Mouse (Mus musculus) brown adipose tissue, adult 24 weeks (tissue): ENCODE measurements at regions not wholly inside any gene's neighbourhood (a gene's known extent, or its start where the extent isn't known, plus 50 kb on each side); places are given as distances from the start of the nearest gene placed in this dataset.

Experiments used
- H3K27ac ChIP-seq: fragments of 200-500 bp; replicated peaks from 2 replicates; pipeline ENCODE4 v1.5.1; 2012; ENCODE audit warnings: low read depth, mild to moderate bottlenecking, low read length
- H3K4me1 ChIP-seq: fragments of 200-500 bp; 2 replicates; pipeline ENCODE4 v1.6.1; 2012; ENCODE audit warnings: low read length, mixed read lengths; ENCODE audit not compliant: control insufficient read depth, insufficient read depth, insufficient read length
- H3K4me3 ChIP-seq: fragments of 200-500 bp; 2 replicates; pipeline ENCODE4 v1.5.1; 2012; ENCODE audit warnings: low read depth, mild to moderate bottlenecking, low read length, moderate library complexity; ENCODE audit not compliant: insufficient read depth

- no peaks in the 10 kb centered on the region for H3K4me1 ChIP-seq
- no peak overlapping the region for H3K4me3 ChIP-seq
- no peak overlapping the region for H3K27ac ChIP-seq
Measured at GRCm38 (mm10) chr2:45219851-45220250, 102.7 kb upstream of the Zeb2 start.

DNA sequence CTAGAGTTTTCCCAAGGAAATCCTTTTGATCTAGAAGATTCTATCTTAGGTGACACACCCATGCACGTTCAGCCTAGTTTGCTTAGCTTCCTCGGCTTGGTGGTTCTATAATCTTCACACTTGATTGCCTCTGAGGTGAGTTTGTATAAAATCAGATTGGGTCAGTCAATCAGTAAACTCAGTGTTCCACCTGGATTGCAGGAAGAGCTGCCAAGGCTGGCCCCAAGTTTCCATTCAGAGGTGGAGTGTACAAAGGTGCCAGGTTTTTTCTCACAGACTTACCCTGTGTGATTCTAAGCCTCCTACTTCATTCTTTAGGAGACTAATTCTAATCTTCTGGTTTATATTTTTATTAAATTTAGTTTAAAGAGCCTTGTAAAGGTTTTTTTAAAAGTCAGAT, 95.6 kb upstream of the Zeb2 start:
- H3K4me3 ChIP-seq = no peak overlapping the region
- H3K4me1 ChIP-seq = no peaks in the 10 kb centered on the region
- H3K27ac ChIP-seq = no peak overlapping the region

GRCm38 (mm10) chr2:45208526-45208925, 91.3 kb upstream of the Zeb2 start:
- no peak overlapping the region for H3K27ac ChIP-seq
- H3K4me3 ChIP-seq = no peak overlapping the region

DNA sequence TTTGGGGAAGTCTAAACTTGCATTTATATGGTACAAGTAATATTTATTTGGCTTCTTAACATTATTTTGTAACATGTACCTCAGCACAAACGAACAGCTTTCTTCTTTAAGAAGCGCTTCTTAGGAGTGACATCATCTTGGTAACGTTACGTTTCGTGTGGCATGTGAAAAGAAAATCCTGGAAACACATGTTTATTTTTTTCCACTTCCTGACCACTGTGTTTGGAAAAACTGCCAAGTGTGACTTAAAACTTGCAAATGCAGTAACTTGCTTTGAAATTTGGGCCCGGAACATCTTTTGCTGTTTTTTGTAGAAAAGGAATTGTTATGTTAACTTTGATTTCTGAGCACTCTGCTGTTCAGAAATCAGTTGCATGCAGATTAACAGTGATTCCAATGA, 88.6 kb upstream of the Zeb2 start:
- H3K4me1 ChIP-seq = no peaks in the 10 kb centered on the region
- H3K4me3 ChIP-seq = no peak overlapping the region; the same call in 1 of the 2 replicates
- H3K27ac ChIP-seq = no peak overlapping the region

More at GRCm38 (mm10) chr2:45208526-45208925, 91.3 kb upstream of the Zeb2 start:
- no peaks in the 10 kb centered on the region for H3K4me1 ChIP-seq

- Histone ChIP-seq H3K4me3 (no peak overlapping the region), H3K4me1 (no peaks in the 10 kb centered on the region), H3K27ac (no peak overlapping the region)
Measured at GRCm38 (mm10) chr2:45205211-45205610, 88.0 kb upstream of the Zeb2 start.

DNA sequence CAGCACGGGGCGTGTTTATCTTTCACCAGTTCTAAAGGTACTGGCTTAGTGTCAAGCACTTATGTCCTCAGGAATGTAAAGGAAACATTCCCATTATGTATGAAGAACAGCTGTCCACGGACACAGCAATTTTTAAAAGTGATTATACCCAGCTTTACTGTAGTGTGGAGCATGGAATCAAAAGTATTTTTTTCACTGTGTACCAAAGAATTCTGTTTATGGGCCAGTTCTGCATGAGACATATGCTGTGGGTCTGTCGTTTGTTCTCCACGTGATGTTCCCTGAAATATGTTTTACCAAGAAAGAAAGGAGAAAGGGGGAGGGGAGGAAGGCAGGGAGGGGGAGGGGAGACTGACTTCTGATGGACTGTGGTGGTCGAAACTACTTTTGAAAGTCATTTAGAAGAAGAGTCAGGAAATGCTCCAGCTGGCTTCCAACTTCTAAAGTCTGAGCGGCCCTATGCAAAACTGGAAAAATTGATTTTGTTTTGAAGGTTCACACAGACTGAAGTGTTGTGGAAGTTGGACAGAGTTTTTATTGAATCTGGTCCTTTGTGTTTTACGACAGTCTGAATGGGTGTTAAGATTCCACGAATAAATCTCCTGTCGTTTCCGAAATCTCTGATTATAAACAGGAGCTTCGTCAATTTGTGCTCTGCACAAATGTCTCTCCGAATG, 80.9 kb upstream of the Zeb2 start:
- no peaks in the 10 kb centered on the region for H3K4me1 ChIP-seq
- no peak overlapping the region for H3K4me3 ChIP-seq
- H3K27ac ChIP-seq = peak overlapping the region; percentile 69

- no peak overlapping the region for H3K4me3 ChIP-seq
- H3K27ac ChIP-seq = peak overlapping the region; percentile 83
- H3K4me1 ChIP-seq = no peaks in the 10 kb centered on the region
Measured at GRCm38 (mm10) chr2:45197342-45197741, 80.1 kb upstream of the Zeb2 start.

DNA sequence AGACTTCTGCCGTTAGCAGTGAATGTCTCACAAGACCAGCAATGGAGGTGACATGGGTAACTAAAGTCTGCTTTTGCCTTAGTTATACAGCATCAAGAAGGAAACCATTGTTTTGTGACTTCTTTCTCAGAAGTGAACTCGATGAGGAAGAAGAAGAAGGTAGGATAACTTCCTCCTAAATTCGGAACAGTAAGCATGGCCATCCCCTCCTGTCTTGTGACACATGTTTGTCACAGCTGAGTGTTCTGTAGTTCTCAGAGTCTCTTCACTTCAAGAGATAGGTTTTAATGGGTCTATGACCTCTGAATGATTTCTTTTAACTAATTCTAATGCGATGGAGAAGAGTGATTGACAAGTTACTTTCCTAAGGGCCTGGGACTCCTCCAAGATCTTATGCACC, 79.3 kb upstream of the Zeb2 start:
- H3K27ac ChIP-seq = peak overlapping the region; percentile 83
- no peaks in the 10 kb centered on the region for H3K4me1 ChIP-seq
- no peak overlapping the region for H3K4me3 ChIP-seq

- H3K4me3 ChIP-seq = no peak overlapping the region
- no peaks in the 10 kb centered on the region for H3K4me1 ChIP-seq
- peak overlapping the region; percentile 49; the same call in 1 of the 2 replicates for H3K27ac ChIP-seq
Measured at GRCm38 (mm10) chr2:45194335-45194734, 77.1 kb upstream of the Zeb2 start.

- Histone ChIP-seq H3K4me3 (no peak overlapping the region), H3K4me1 (peaks cover 6% of the 10 kb centered on the region; the same call in 1 of the 2 replicates), H3K27ac (no peak overlapping the region)
Measured at GRCm38 (mm10) chr2:45185621-45185999, 68.4 kb upstream of the Zeb2 start.

DNA sequence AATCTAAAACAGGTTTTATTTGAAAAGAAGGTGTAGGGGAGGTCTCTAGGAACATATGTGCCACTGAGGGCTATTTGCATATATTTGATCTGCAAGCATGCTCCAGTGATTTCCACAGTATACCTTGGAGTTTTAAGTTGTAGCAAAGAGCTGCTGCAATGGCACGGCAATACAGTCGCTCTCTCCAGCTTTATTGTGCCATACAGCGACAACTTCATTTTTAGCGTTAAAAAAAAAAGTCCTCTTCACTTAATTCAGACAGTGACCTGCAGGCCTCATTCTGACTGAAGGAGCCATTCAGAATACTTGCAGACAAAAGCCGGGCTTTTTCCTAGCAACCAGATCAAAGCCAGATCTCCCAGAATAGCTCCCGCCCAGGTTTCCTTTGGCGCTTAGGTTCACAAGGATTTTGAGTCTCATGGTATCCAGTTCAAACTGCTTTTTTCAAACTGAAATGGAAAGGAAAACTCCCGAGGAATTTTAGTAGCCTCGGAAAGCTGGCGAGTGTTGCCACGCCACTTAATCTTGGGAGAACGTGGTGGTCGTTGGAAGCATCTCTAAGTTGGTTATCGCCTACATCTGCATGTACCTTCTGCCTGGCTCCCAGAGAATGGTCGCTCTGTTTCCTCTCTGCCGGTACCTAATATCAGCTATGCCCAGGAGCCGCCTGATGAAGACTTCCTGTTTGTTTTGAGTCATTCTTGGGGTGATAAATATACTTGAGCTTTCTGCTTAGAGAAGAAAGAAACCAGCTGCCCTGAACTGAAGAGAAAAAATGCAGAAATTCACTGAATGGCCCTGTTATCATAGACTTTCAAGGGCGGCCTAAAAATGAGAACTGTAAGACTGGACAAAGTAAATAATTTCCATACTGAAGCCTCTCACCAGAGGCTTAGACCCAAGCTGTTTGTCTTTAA, 67.8 kb upstream of the Zeb2 start:
- Histone ChIP-seq H3K4me1 (peaks cover 6% of the 10 kb centered on the region; the same call in 1 of the 2 replicates), H3K4me3 (no peak overlapping the region), H3K27ac (no peak overlapping the region)

- Histone ChIP-seq H3K4me3 (no peak overlapping the region), H3K27ac (peak overlapping the region; percentile 39; the same call in 1 of the 2 replicates), H3K4me1 (peaks cover 6% of the 10 kb centered on the region; the same call in 1 of the 2 replicates)
Measured at GRCm38 (mm10) chr2:45184149-45184548, 67.0 kb upstream of the Zeb2 start.

DNA sequence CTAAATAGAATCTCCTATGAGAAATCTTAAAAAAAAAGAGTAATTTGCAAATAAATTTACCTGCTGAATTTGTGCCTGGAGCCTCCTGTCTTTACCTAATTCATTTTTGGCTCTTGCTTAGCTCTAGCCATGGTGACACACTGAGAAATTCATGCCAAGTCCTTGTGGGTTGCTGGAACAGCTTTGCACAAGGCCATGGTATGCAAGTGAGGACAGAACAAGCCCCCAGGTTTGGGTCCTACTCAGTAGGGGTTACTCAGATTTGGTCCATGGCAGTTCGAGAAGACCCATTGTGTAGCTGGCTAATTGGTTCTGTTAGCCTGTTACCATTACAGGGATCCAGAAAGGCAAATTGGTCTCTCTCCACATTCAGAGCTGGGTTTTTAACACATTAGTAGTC, 65.7 kb upstream of the Zeb2 start:
- peak overlapping the region; percentile 48 for H3K27ac ChIP-seq
- H3K4me3 ChIP-seq = no peak overlapping the region
- H3K4me1 ChIP-seq = peaks cover 6% of the 10 kb centered on the region; the same call in 1 of the 2 replicates

DNA sequence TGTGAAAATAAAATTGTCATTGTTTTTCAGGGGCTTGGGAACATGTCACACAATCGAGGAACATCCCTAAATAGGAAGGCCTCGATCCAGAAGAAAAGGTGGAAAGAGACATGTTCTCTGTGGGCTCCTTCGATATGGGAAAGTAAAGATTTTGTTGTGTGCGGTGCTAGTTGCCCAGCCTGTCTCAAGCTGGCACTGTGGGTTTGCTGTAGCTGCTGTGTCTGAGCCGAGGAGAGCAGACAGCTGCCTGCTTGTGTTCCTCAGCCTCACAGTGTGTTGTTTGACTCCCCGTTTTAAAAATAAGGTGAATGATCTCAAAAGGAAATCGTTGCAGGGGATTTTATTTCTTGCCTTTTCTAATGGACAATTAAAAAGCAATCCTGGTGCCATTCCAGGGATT, 64.4 kb upstream of the Zeb2 start:
- no peak overlapping the region for H3K4me3 ChIP-seq

DNA sequence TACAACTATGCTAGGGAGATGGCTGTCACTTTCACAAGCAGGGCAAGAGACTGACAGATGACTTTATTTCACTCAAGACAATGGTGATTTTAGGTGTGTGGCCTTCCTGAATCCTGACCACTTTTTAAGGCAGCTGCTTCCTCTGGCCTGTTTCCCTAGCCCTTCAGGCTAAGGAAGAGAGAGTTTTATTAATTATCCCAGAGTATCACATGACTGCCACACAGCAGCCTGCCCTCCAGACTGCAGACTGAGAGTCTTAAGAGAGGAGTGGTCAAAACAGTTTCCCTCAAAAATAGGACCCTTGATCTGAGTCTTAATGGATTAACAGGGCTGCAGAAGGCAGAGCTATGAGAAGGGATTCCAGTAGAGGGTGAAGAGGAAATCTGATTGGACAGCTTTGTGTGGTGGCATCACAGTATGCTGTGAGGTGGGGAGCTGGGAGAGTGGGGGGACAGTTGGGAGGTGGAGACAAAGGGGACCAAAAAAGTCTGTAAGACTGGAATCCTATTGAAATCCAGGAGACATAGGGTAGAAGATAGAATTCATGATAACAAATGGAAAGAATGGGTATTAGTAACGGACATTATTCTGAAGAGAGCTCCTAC, 61.8 kb upstream of the Zeb2 start:
- Histone ChIP-seq H3K4me1 (peaks cover 3% of the 10 kb centered on the region; the same call in 1 of the 2 replicates), H3K27ac (no peak overlapping the region), H3K4me3 (no peak overlapping the region)

More for the DNA sequence above, 64.4 kb upstream of the Zeb2 start:
- no peak overlapping the region for H3K27ac ChIP-seq
- peaks cover 6% of the 10 kb centered on the region; the same call in 1 of the 2 replicates for H3K4me1 ChIP-seq
